Mouse (Mus musculus) ES-E14 (cell line): ENCODE results near the gene Adamtsl4.

Experiments
- HCFC1 ChIP-seq: IDR thresholded peaks from 2 replicates; pipeline ENCODE4 v1.6.1; 2012; ENCODE audit warnings: low read length, inconsistent platforms, borderline replicate concordance; ENCODE audit not compliant: insufficient read depth
- ZC3H11A ChIP-seq: IDR thresholded peaks from 2 replicates; pipeline ENCODE4 v1.6.1; 2012; ENCODE audit warnings: low read depth, mild to moderate bottlenecking, inconsistent platforms, low read length, borderline replicate concordance

DNA sequence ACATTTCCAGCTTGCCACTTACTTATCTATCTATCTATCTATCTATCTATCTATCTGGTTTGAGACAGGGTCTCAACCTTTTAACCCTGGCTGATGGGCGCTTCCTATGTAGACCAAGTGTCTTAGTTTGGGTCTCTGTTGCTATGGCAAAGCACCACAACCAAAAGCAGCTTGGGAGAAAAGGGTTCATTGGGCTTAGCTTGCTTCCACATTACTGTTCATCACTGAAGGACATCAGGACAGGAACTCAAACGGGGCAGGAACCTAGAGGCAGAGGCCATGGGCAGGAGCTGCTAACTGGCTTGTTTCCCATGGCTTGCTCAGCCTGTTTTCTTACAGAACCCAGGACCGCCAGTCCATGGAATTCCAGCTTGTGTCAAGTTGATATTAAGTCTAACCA is 30.6 kb downstream of the Adamtsl4 start:
- TF ChIP-seq HCFC1: no peak
- no peak for TF ChIP-seq ZC3H11A
